Mouse (Mus musculus): ENCODE data around the gene Slc6a19.
A peak's percentile ranks its signal among the peaks of the same experiment; 100 is the strongest.
"Not testable (repeated sequence)": the region's sequence is repeated elsewhere in the genome, so short reads cannot be mapped to it uniquely, and the experiment has no call there.

Slc6a19 gene

DNA sequence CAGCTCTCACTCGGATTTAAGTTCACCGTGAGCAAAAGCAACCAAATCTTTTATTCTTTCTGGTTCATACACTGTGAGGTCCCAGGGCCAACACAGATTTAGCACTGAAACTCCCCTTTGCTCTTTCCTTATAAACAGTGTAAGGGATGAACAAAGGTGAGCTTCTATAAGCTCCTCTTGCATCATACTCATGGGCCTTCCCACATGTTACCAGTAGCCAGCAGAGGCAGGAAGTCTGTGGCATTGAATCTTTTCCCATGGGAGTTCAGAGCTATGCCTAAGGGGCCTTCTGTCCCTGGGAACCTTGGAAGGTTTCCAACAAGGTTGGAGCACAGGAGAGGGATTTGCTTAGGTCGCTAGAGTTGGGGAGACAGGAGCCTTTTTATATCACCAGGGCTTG, 7.6 kb upstream of the Slc6a19 start:
- no peak for DNase-seq (ENCODE audit: low spot score in 2 of 2)

DNA sequence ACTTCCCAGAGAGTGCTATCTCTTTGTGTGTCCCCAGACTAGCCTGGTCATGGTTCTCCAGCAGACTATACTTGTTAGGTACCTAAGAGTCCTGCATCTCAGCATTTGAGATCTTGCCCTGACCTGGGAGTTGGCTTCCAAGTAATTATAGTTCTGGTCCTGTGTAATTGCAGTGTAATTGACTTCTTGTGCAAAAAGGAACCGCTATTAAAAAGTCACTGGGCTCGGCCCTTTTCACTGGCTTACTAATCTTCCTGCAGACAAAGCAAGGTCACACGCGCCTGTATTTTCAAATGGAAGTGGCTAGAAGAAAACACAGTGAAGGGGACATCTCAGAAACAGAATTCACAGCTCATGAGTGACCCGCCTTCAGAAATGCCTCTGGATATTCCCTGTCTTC, 7.1 kb upstream of the Slc6a19 start:
- no peak for DNase-seq (ENCODE audit: low spot score in 2 of 2)

DNA sequence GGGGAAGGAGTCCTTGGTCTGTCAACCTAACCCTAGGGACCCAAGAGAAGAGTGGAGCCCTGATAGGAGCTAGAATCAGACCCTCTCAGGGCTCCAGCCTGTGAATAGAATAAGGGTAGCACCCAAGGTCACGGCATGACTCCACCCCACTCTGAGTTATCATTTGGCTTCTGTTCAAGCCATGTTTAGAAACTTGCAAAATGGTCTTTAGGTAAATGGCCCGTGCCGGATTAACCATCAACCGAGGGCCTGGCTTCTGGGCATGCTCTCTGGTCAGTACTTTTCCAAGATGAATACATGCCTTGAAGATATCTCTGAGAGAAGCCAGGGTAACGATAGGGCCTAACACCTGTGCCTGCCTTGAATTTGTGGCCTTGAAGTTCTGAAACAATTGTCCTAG, 6.6 kb upstream of the Slc6a19 start:
- no peak for DNase-seq (ENCODE audit: low spot score in 2 of 2)

GRCm38 (mm10) chr13:73709491-73709890, 4.8 kb upstream of the Slc6a19 start:
- no peak for DNase-seq (ENCODE audit: low spot score in 2 of 2)

- DNase-seq (ENCODE audit: low spot score in 2 of 2) = not testable (repeated sequence)
Observed at GRCm38 (mm10) chr13:73703486-73703885, 1.2 kb downstream of the Slc6a19 start.

- no peak for DNase-seq (ENCODE audit: low spot score in 2 of 2)
Observed at GRCm38 (mm10) chr13:73702776-73703175, 1.9 kb downstream of the Slc6a19 start.

- DNase-seq (ENCODE audit: low spot score in 2 of 2) = no peak
Observed at GRCm38 (mm10) chr13:73701161-73701883, 3.3 kb downstream of the Slc6a19 start.

DNA sequence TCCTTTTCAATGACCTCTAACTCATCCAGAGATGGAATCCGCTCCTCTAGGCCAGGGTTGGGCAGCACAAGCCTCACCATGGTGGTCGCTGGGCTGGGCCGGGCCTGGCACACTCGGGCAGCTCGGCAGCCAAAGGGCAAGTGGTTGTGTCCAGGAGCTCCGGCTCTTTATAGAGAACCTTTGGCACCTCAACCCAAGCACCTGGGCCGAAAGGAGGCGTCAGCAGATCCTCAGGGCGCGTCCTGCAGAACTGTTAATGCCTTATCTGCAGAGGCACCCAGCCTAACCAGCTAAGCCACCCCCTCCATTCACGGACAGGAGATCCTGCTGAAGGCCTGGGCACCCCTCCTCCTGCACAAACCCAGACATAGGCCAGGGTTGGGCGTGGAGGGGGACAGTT, 4.1 kb downstream of the Slc6a19 start:
- DNase-seq (ENCODE audit: low spot score in 2 of 2) = no peak

DNA sequence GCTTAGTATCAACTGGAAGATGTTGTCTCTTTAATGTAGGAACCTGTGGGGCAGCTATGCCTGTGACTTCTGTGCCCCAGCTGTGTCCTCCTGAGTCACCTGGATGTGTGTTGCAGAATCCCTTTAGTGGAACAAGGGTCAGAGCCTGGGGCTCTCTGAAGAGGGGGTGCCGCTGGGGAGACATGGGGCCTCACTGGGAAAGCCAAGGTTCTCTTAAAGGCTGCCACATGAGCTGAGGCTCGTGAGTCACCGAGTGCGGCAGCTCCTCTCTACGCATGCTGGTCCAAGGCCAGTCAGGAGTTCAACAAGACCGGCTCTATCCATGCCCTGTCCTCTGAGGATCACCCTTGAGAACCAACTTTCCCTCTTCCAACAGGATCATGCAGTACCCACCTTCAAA, 5.0 kb downstream of the Slc6a19 start:
- no peak for DNase-seq (ENCODE audit: low spot score in 2 of 2)

DNA sequence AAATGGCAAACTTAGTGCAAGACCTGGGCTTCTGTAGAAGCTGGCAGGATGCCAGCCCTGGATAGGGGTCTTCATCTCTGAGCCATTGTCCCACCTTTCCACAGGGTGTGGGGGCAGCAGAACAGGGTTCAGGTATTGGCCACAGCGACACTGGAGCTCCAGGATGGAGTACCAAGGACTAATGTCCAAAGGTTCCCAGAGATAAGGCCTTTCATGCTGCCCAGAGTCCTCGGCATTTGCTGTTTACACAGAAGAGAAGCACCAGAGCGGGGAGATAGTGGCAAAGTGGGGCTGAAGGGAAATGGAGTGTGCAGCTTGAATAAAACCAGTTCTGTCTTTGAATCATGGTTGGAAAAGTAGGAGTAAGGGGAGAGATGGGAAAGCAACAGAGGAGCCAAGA, 8.1 kb downstream of the Slc6a19 start:
- DNase-seq (ENCODE audit: low spot score in 2 of 2) = no peak

DNA sequence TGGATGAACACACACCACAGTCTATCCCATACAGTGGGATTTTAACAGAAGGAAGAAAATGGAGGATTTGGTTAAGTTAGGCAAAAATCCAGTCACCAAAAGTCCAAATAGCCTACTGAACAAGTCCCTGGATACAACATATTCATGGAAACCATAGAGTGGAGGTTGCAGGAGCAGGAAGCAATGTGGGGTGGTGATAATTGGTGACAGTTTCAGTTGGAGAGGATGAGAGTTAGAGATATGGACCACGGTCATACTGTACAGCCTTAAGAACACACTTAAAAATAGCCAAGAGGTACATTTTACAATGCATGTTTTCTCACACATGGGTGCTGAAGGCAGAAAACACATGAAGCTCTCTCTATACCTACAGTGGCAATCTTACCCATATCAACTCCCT, 9.7 kb downstream of the Slc6a19 start:
- no peak for DNase-seq (ENCODE audit: low spot score in 2 of 2)

GRCm38 (mm10) chr13:73693333-73693732, 11.3 kb downstream of the Slc6a19 start:
- DNase-seq (ENCODE audit: low spot score in 2 of 2) = no peak

DNA sequence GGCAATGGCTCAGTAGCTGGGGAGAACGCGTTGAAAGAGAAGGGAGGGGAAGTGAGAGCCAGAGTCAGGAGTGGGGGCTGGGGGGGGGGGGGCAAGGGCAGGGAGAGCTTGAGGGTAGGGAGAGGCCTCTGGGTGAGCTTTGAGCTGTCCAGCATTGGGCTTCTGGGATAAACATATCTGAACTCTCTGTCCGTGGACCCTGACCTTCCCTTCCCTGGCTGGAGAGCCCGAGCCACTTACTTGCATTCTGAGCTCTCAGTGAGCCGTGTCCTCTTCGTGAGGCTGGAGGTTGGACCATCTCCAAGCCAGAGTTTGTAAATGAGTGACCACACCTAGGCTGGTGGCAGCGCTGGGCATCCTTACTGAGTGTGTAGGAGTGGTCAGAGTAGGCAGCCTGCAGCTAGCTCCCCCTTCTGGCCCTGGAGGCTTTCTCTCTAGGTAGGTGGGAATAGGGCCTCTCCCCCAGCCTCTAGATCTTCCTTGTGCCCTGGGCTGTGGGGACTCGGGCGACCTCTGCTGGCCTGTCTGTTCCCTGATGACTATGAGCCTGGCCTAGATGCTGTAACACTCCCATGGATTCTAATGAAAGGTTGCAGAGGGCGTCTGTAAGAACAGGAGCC, 12.3 kb downstream of the Slc6a19 start:
- DNase-seq (ENCODE audit: low spot score in 2 of 2) = peak; percentile 48 to 52

DNA sequence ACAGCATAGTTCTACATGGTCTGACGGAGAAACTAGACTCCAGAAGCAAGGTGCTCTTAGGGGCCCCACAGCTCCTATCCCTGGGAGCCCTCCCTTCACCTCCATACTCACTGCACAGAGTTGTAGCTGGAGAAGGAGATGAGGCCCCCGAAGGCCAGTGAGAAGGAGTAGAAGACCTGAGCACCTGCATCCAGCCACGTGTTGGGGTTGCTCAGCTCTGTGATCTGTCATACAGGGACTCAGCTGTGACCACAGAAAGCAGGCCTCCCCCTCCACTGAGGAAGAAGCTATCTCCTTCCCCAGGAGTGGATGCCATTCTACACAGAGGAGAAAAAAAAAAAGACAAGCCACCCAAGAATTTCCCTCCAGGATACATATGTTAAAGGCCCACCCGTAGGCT, 15.7 kb downstream of the Slc6a19 start:
- DNase-seq (ENCODE audit: low spot score in 2 of 2) = no peak

GRCm38 (mm10) chr13:73687601-73688000, 17.1 kb downstream of the Slc6a19 start:
- no peak for DNase-seq (ENCODE audit: low spot score in 2 of 2)

DNA sequence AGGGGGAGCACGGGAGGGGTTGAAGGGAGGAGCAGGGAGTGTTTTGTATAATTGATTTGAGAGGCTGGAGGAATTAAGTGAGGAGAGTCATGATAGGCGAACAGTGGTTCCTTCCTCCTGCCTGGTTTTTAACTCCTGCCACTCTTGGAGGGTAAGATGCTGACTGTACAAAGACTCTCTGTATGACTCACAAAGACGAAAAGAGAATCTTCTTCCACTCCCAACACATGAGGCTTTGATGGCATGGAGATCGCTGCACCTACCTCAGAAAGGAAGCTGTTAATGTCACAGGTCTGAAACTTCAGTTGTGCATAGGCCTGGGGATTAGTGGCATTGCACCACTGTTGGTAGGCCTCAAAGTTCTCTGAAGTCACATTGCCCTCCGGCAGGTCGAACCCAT, 19.2 kb downstream of the Slc6a19 start:
- DNase-seq (ENCODE audit: low spot score in 2 of 2) = no peak

GRCm38 (mm10) chr13:73684412-73684811, 20.3 kb downstream of the Slc6a19 start:
- DNase-seq (ENCODE audit: low spot score in 2 of 2) = no peak

- peak; percentile 25 to 37 for DNase-seq (ENCODE audit: low spot score in 2 of 2)
Observed at GRCm38 (mm10) chr13:73683682-73684081, 21.0 kb downstream of the Slc6a19 start.

- no peak for DNase-seq (ENCODE audit: low spot score in 2 of 2)
Observed at GRCm38 (mm10) chr13:73682226-73682625, 22.4 kb downstream of the Slc6a19 start.

GRCm38 (mm10) chr13:73680394-73680793, 24.3 kb downstream of the Slc6a19 start:
- no peak for DNase-seq (ENCODE audit: low spot score in 2 of 2)

- DNase-seq (ENCODE audit: low spot score in 2 of 2) = no peak
Observed at GRCm38 (mm10) chr13:73679311-73679710, 25.4 kb downstream of the Slc6a19 start.

- no peak for DNase-seq (ENCODE audit: low spot score in 2 of 2)
Observed at GRCm38 (mm10) chr13:73677853-73678252, 26.8 kb downstream of the Slc6a19 start, which contains the start of gene Slc6a18. Gene Slc6a18, minus strand, starts transcription at chr13:73678023.

GRCm38 (mm10) chr13:73675161-73675560, 29.5 kb downstream of the Slc6a19 start:
- DNase-seq (ENCODE audit: low spot score in 2 of 2) = no peak
